Mouse (Mus musculus): ENCODE measurements around the gene Atp6v0e.

- TF ChIP-seq CTCF (IDR thresholded peaks at IDR 0.05; ENCODE audit: control insufficient read depth, insufficient read depth, low read length) (no peak), POLR2A (IDR thresholded peaks at IDR 0.05; ENCODE audit: borderline replicate concordance, control insufficient read depth, low read depth, low read length) (no peak)
Measured at GRCm38 (mm10) chr17:26671268-26671667, 8.2 kb downstream of the Atp6v0e start.
